Mouse (Mus musculus) limb, embryonic 11.5 days (tissue): ENCODE data around the gene Ubox5. TPM values are rescaled to one million over a fixed set of nuclear protein-coding genes. Genes with fewer than 3 reads are reported as not detected.

Experiments used
- ATAC-seq: fragments of 200-750 bp; cut with Nextera tagmentation; 2 replicates; pipeline ENCODE4 v1.8.0; 2017; ENCODE audit warnings: low read depth; ENCODE audit not compliant: insufficient number of reproducible peaks, low FRiP score, low TSS enrichment
- DNase-seq: peaks from one replicate; pipeline ENCODE4 v3.0.0-alpha.2; 2015; ENCODE audit warnings: low spot score
- H3K27ac ChIP-seq: fragments of 300-500 bp; sonication (generic); replicated peaks from 2 replicates; pipeline ENCODE4 v1.5.1; 2014; ENCODE audit warnings: low read depth, mild to moderate bottlenecking, low read length
- H3K27me3 ChIP-seq: fragments of 300-500 bp; sonication (generic); 2 replicates; pipeline ENCODE4 v1.6.1; 2014; ENCODE audit warnings: mild to moderate bottlenecking, low read length, mixed read lengths; ENCODE audit not compliant: control insufficient read depth, insufficient read depth
- H3K36me3 ChIP-seq: fragments of 300-500 bp; sonication (generic); 2 replicates; pipeline ENCODE4 v1.6.1; 2014; ENCODE audit warnings: mild to moderate bottlenecking, low read length, moderate library complexity, mixed read lengths; ENCODE audit not compliant: control insufficient read depth, insufficient read depth
- H3K4me1 ChIP-seq: fragments of 300-500 bp; sonication (generic); 2 replicates; pipeline ENCODE4 v1.6.1; 2014; ENCODE audit warnings: low read length, mixed read lengths; ENCODE audit not compliant: control insufficient read depth, insufficient read depth
- H3K4me2 ChIP-seq: fragments of 300-500 bp; sonication (generic); 2 replicates; pipeline ENCODE4 v1.6.1; 2014; ENCODE audit warnings: low read depth, mild to moderate bottlenecking, moderate library complexity; ENCODE audit not compliant: severe bottlenecking
- H3K4me3 ChIP-seq: fragments of 300-500 bp; sonication (generic); 2 replicates; pipeline ENCODE4 v1.5.1; 2014; ENCODE audit warnings: low read depth, low read length
- H3K9ac ChIP-seq: fragments of 300-500 bp; sonication (generic); 2 replicates; pipeline ENCODE4 v1.6.1; 2014; ENCODE audit warnings: mild to moderate bottlenecking, low read length
- H3K9me3 ChIP-seq: fragments of 300-500 bp; sonication (generic); 2 replicates; pipeline ENCODE4 v1.6.1; 2016; ENCODE audit warnings: low read length; ENCODE audit not compliant: control insufficient read depth
- WGBS: fragments of 180-500 bp; shearing (Covaris S2); extraction: QIAGEN DNeasy Blood & Tissue Kit; methylation state at CpG from one replicate; pipeline ENCODE4 v1.1.7; 2014; 5-methylcytosine and 5-hydroxymethylcytosine counted together
- polyA plus RNA-seq: library from polyadenylated mRNA; unstranded; fragments of >200 nt; fragmentation: Nextera tagmentation; extraction: Ambion mirVana; gene quantifications from 2 replicates; pipeline ENCODE4 v1.2.1, GENCODE M21; 2014

Gene Ubox5
- polyA plus RNA-seq, 1 experiment from 2014 or later: 16.6 TPM

DNA sequence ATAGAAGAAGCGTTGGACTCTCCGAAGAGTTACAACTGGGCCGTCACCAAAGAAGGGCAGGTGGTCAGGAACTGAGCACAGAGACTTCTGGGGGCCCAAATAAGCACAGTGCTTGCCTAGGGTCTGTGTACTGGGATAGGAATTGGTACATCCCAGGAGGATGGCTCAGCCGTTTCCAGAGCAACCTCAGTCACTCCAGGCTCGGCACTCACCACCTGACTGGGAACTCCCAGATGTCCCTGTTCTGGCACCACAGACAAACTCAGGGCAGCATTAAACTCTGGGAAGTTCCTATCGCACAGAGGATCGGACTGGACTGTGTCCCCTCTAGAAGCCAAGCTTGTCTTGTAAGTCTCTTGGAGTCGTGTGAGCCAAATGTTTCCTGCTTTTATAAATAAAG lies 64.9 kb downstream of the Ubox5 start:
- no peak overlapping the region for H3K27ac ChIP-seq
- peaks cover 3% of the 10 kb centered on the region; the same call in 1 of the 2 replicates for H3K36me3 ChIP-seq
- ATAC-seq (no peak), DNase-seq (no peak)
- H3K9ac ChIP-seq: no peak overlapping the region
- WGBS: 79% methylated on average over 8 of the region's 8 CpGs
- no peak overlapping the region for H3K4me3 ChIP-seq
- no peaks in the 10 kb centered on the region for H3K9me3 ChIP-seq
- H3K4me1 ChIP-seq: peaks cover 9% of the 10 kb centered on the region; the same call in 1 of the 2 replicates
- no peaks in the 10 kb centered on the region for H3K27me3 ChIP-seq
- H3K4me2 ChIP-seq: no peak overlapping the region

DNA sequence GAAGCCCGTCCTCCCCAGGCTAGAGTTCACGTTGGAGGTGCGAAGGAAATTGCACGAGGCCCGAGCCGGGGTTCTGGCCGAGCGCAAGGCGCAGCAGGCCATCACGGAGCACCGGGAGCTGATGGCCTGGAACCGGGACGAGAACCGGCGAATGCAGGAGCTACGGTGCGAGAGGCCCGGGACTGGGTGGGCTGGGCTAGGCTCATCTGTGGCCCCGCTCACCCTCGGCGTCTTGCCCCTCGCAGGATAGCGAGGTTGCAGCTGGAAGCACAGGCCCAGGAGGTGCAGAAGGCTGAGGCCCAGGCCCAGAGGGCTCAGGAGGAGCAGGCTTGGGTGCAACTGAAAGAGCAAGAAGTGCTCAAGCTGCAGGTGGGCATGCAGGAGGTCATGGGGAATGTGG lies 65.8 kb downstream of the Ubox5 start:
- H3K27ac ChIP-seq: no peak overlapping the region
- H3K27me3 ChIP-seq: no peaks in the 10 kb centered on the region
- peak overlapping the region; percentile 71 for H3K4me2 ChIP-seq
- H3K36me3 ChIP-seq: peaks cover 3% of the 10 kb centered on the region; the same call in 1 of the 2 replicates
- DNase-seq (peak; percentile 31), ATAC-seq (no peak)
- WGBS: under 1% methylated on average over 15 of the region's 23 CpGs
- no peaks in the 10 kb centered on the region for H3K9me3 ChIP-seq
- peaks cover 9% of the 10 kb centered on the region; the same call in 1 of the 2 replicates for H3K4me1 ChIP-seq
- peak overlapping the region; percentile 82 for H3K4me3 ChIP-seq
- peak overlapping the region; percentile 76 for H3K9ac ChIP-seq

DNA sequence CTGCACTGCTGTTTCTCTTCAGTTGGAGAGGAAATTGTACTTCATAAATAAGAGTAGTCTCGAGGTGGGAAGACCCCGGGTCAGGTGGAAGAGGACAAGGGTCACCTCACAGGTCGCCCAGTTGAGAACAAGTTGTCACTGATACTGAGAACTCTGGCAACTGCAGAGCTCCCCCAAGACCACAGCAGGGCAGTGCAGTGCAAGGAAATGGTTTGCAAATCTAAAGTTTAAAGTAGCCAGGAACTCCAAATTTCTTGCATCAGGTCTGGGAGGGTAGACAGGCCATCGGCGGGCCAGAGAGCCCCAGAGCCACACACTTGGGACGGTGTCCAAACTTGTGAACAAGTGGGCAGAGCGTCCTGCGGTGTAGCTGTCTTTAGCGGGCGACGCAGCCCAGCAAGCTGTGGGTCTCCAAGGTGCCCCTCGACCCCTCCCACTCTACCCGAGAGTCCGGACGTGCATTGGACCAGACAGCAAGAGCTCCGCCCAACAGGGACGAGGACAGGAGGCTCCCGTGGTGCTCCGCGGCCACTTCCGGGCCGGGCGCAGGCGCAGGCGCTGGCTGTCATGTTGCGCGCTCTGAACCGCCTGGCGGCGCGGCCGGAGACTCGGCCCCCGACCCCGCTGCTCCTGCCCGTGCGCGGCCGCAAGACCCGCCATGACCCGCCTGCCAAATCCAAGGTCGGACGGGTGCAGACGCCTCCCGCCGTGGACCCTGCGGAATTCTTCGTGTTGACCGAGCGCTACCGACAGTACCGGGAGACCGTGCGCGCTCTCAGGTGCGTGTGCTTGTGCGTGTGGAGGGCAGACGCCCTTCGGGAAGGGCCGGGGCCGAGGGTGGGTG lies 66.4 kb downstream of the Ubox5 start, which contains the start of gene Mrps26:
Gene Mrps26, plus strand, starts transcription at position 531 of the 844 bp plus-strand sequence.
- Histone ChIP-seq H3K4me3 (peak within 1 kb of the TSS; percentile 82), H3K27ac (no peak within 1 kb of the TSS), H3K36me3 (peaks cover 3% of the 10 kb centered on the region; the same call in 1 of the 2 replicates), H3K27me3 (no peaks in the 10 kb centered on the region), H3K4me1 (peaks cover 9% of the 10 kb centered on the region; the same call in 1 of the 2 replicates), H3K9ac (peak within 1 kb of the TSS; percentile 76), H3K4me2 (peak within 1 kb of the TSS; percentile 71), H3K9me3 (no peaks in the 10 kb centered on the region)
- peak; percentile 97 for ATAC-seq
- under 1% methylated on average over 61 of the region's 61 CpGs for WGBS
- peak; percentile 91 for DNase-seq

DNA sequence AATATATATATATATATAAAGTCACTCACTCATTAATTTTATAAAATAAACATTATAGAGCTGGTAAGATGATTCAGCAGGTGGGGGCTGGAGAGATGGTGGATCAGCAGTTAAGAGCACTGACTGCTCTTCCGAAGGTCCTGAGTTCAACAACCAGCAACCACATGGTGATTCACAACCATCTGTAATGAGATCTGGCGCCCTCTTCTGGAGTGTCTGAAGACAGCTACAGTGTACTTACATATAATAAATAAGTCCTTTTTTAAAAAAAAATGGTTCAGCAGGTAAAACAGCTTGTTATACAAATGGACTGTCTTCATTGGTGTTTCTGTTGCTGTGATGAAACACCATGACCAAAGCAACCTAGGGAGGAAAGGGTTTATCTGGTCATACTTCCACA lies 71.8 kb downstream of the Ubox5 start:
- Histone ChIP-seq H3K4me2 (no peak overlapping the region), H3K9ac (no peak overlapping the region), H3K36me3 (peaks cover 2% of the 10 kb centered on the region; the same call in 1 of the 2 replicates), H3K27ac (no peak overlapping the region), H3K4me3 (no peak overlapping the region), H3K27me3 (no peaks in the 10 kb centered on the region), H3K4me1 (peaks cover 3% of the 10 kb centered on the region; the same call in 1 of the 2 replicates), H3K9me3 (no peaks in the 10 kb centered on the region)
- WGBS: 63% methylated on average over 2 of the region's 2 CpGs
- DNase-seq (no peak), ATAC-seq (no peak)

DNA sequence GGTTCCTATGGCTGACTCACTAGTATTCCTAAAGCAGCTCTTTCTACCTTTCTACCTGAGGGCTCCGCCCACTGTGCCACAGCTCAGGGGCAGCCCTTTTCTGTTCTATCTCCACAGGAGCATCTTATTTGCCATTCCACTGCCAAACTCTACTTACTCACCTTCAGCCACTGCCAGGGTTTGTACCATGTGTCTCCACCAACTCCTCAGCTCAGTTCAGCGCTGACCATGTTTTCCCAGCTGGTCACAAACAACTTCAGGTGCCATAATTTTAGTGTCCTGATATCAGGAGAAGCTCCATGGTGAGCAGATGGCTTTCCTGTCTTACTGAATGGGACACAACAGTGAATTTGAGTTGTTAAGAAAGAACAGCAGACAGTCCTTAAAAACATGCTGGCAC lies 72.4 kb downstream of the Ubox5 start:
- H3K27me3 ChIP-seq: no peaks in the 10 kb centered on the region
- H3K4me3 ChIP-seq: no peak overlapping the region
- H3K4me2 ChIP-seq: no peak overlapping the region
- no peaks in the 10 kb centered on the region for H3K4me1 ChIP-seq
- ATAC-seq: no peak
- H3K9me3 ChIP-seq: no peaks in the 10 kb centered on the region
- WGBS: 90% methylated on average over 2 of the region's 2 CpGs
- DNase-seq: no peak
- H3K9ac ChIP-seq: no peak overlapping the region
- H3K27ac ChIP-seq: no peak overlapping the region
- H3K36me3 ChIP-seq: peaks cover 2% of the 10 kb centered on the region; the same call in 1 of the 2 replicates

DNA sequence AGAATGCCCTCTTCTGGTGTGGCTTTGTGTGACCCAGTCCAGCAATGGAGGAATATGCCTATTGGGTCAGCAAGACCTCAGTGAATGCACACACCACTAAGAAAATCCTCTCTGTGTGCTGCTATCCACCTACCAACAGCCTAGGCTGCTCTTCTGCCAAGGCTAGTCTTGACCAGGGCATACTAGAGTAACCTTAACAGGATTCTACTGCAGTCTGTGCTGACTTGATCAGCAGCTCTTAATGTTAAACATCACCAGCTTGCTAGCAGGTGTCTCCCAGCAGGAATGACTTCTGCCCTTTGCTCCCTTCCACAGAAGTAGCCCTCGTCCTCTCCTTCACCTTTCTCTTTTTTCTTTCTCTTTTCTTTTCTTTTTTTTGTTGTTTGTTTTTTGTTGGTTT lies 73.5 kb downstream of the Ubox5 start:
- Histone ChIP-seq H3K4me1 (no peaks in the 10 kb centered on the region), H3K27ac (no peak overlapping the region), H3K36me3 (peaks cover 2% of the 10 kb centered on the region; the same call in 1 of the 2 replicates), H3K9ac (no peak overlapping the region), H3K4me3 (no peak overlapping the region), H3K9me3 (no peaks in the 10 kb centered on the region), H3K4me2 (no peak overlapping the region), H3K27me3 (no peaks in the 10 kb centered on the region)
- 81% methylated on average over 1 of the region's 1 CpGs for WGBS
- ATAC-seq (no peak), DNase-seq (no peak)

DNA sequence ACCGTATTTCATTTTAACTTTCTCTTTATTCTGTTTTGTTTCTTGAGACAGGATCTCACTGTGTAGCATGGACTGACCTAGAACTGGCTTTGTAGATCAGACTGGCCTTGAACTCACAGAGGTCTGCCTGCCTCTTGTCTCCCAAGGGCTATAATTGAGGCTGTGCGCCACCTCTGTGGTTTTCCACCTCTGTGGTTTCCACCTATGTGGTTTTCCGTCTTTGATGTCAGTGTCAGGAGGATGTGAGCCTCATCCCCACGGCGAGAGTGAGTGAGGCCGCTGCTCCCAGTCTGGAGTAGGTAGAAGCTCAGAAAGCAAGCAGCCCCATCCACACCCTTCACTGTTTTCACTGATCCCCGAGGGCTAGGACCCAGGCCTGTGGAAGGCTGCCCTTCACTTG lies 75.0 kb downstream of the Ubox5 start:
- Histone ChIP-seq H3K4me3 (no peak overlapping the region), H3K4me2 (no peak overlapping the region), H3K9me3 (no peaks in the 10 kb centered on the region), H3K27me3 (no peaks in the 10 kb centered on the region), H3K4me1 (no peaks in the 10 kb centered on the region), H3K27ac (no peak overlapping the region), H3K9ac (no peak overlapping the region), H3K36me3 (peaks cover 2% of the 10 kb centered on the region; the same call in 1 of the 2 replicates)
- ATAC-seq: no peak
- 91% methylated on average over 7 of the region's 7 CpGs for WGBS
- DNase-seq: no peak

DNA sequence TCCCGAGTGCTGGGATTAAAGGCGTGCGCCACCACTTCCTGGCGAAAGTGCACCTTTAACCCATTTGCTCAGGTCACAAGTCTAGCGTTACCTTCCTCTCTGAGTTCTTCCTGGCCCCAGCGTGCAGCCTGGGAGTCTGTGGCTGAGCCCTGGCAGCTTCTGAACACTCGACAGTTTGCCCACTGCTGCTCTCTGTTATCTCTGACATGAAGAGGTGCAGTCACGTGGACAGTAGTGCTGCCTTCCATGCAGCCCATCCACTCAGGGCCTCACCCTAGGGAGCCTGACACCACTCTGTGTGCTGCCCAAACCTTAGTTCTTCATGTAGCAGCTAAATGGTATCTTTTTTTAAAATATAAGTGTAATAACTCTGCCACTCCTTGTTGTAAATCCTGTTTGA lies 82.9 kb downstream of the Ubox5 start:
- 87% methylated on average over 8 of the region's 8 CpGs for WGBS
- H3K36me3 ChIP-seq: peaks cover 21% of the 10 kb centered on the region; the same call in 1 of the 2 replicates
- ATAC-seq (no peak), DNase-seq (no peak)
- H3K4me3 ChIP-seq: no peak overlapping the region
- H3K27ac ChIP-seq: no peak overlapping the region
- H3K4me2 ChIP-seq: no peak overlapping the region
- H3K9ac ChIP-seq: no peak overlapping the region
- no peaks in the 10 kb centered on the region for H3K27me3 ChIP-seq
- H3K4me1 ChIP-seq: no peaks in the 10 kb centered on the region
- no peaks in the 10 kb centered on the region for H3K9me3 ChIP-seq
